In genomic region chr2:35539276-35539972, GRCm38 (mm10) we compare ENCODE assay signal across 7 mouse cellular contexts. TPM values are rescaled to one million over a fixed set of nuclear protein-coding genes. Genes with fewer than 3 reads are reported as not detected.
DNase-seq lines count a peak whose midpoint lies in the region; ATAC-seq lines count a peak whose summit lies in the region.

No protein-coding gene starts in this region.

- peak; percentile 73 for DNase-seq in adrenal gland, adult 8-10 months
- peak; percentile 85 for DNase-seq in embryo, embryonic 11.5 days (ENCODE audit: low read depth, low spot score)
- peak; percentile 4 for DNase-seq in gonadal fat pad, adult 2 months (ENCODE audit: low read depth)
- peak; percentile 85 for DNase-seq in kidney, adult 18-20 months
- peak; percentile 96 for DNase-seq in limb, embryonic 10.5 days (ENCODE audit: low spot score)
- peak; percentile 64 to 88 for DNase-seq in spleen, postnatal 10 days (ENCODE audit: low spot score in 2 of 2)

- no peak overlapping the region for H3K4me2 ChIP-seq in midbrain, embryonic 16.5 days (ENCODE audit: low read length)

- no peak overlapping the region for H3K9ac ChIP-seq in midbrain, embryonic 16.5 days (ENCODE audit: low read depth, low read length)

- 8% methylated on average over 13 of the region's 13 CpGs for WGBS in limb, embryonic 10.5 days
- 8% methylated on average over 13 of the region's 13 CpGs for WGBS in midbrain, embryonic 16.5 days

- no peaks in the 10 kb centered on the region for H3K27me3 ChIP-seq in limb, embryonic 10.5 days (ENCODE audit: low read depth, poor library complexity, severe bottlenecking)
- H3K27me3 ChIP-seq in midbrain, embryonic 16.5 days (ENCODE audit: control insufficient read depth, insufficient read depth, low read depth, low read length): no peaks in the 10 kb centered on the region

- H3K27ac ChIP-seq in limb, embryonic 10.5 days: peak overlapping the region; percentile 81
- no peak overlapping the region for H3K27ac ChIP-seq in midbrain, embryonic 16.5 days (ENCODE audit: low read length)

- H3K4me1 ChIP-seq in limb, embryonic 10.5 days: peaks cover 13% of the 10 kb centered on the region
- no peaks in the 10 kb centered on the region for H3K4me1 ChIP-seq in midbrain, embryonic 16.5 days (ENCODE audit: control insufficient read depth, insufficient read depth, low read length)

- H3K9me3 ChIP-seq in limb, embryonic 10.5 days (replicated peaks): no peaks in the 10 kb centered on the region
- H3K9me3 ChIP-seq in midbrain, embryonic 16.5 days (replicated peaks; ENCODE audit: control insufficient read depth, low read length, poor library complexity, severe bottlenecking): no peaks in the 10 kb centered on the region

- no peaks in the 10 kb centered on the region for H3K36me3 ChIP-seq in limb, embryonic 10.5 days
- H3K36me3 ChIP-seq in midbrain, embryonic 16.5 days (ENCODE audit: control insufficient read depth, insufficient read depth, low read length): no peaks in the 10 kb centered on the region

- ATAC-seq in midbrain, embryonic 16.5 days: peak; percentile 61; the same call in 1 of the 2 replicates

- peak overlapping the region; percentile 25 for H3K4me3 ChIP-seq in limb, embryonic 10.5 days
- H3K4me3 ChIP-seq in midbrain, embryonic 16.5 days (ENCODE audit: low read depth, low read length): no peak overlapping the region

RNA-seq across cellular contexts. Expression of gene Dab2ip, which starts 18.6 kb away (rescaled TPM):
- total RNA-seq in adrenal gland, adult 8-10 months (2022): 10 to 100 TPM; 84.5 to 95.8 (median 90.0) TPM
- polyA plus RNA-seq in gonadal fat pad, adult 2 months (2012; rRNA removed): 50.9 and 53.6 TPM in 2 replicates
- 44.0 and 49.7 TPM in 2 replicates for polyA plus RNA-seq in limb, embryonic 10.5 days (2016; fragmentation: Nextera tagmentation; extraction: Ambion mirVana)
- polyA plus RNA-seq in midbrain, embryonic 16.5 days (2015; fragmentation: Nextera tagmentation; extraction: Ambion mirVana): 33.2 and 46.1 TPM in 2 replicates

Comparison
In these comparisons a context has a peak if more than half of its experiments do, and no peak if none do; other contexts are left out.
1. DNase-seq: peak in every context shown above with its lines; median percentile 96 in limb, embryonic 10.5 days; 85 in embryo, embryonic 11.5 days; 85 in kidney, adult 18-20 months; 76 in spleen, postnatal 10 days; 73 in adrenal gland, adult 8-10 months; 4 in gonadal fat pad, adult 2 months.